ENCODE assay signal across 13 mouse cellular contexts in the genomic region with DNA sequence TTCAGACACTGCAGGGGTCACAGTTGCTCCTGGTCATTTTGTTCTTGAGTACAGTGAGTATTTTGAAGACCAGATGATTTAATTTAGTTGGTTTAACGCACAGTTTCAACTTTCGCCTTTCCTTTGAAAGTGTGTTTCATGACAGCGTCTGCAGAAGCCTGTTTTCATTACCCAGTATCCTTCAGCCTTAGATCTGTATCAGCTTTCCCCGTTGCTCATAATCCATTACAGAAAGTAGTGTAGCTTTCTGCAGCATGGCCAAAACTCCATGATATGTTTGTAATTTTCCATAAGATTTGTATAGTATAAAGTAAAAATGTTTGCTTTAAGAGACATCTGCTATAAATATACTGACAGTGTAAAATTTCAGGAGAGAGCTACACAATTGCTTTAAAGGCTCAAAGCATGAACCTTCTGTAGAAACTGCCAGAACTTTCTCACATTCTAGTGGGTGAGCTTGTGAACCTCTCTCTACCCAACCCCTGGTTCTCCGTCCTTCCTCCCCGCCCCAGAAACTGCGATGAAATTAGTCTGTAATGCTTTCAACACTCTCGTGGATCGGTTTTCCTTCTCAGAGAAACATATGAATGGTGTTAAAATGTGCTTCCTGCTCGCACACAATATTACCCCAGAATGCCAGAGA.
DNase-seq lines count a peak whose midpoint lies in the region; ATAC-seq lines count a peak whose summit lies in the region.
"Had no signal": no experiment of that assay in that cellular context is flagged by ENCODE, and none has a peak within 500 bp of the region (broad histone marks: within the 10 kb centered on the region; RNA-seq: fewer than 3 reads in every experiment).

No protein-coding gene starts in this region.

- H3K27me3 ChIP-seq in liver, embryonic 15.5 days, result no peaks in the 10 kb centered on the region
- no peaks in the 10 kb centered on the region for H3K27me3 ChIP-seq in liver, embryonic 12.5 days (replicated peaks)
- no peaks in the 10 kb centered on the region for H3K27me3 ChIP-seq in embryonic facial prominence, embryonic 12.5 days
- H3K27me3 ChIP-seq: forebrain, embryonic 13.5 days had no signal

- H3K9me3 ChIP-seq in liver, embryonic 15.5 days (replicated peaks), result no peaks in the 10 kb centered on the region
- no peaks in the 10 kb centered on the region for H3K9me3 ChIP-seq in liver, embryonic 12.5 days (replicated peaks)
- H3K9me3 ChIP-seq in embryonic facial prominence, embryonic 12.5 days, result no peaks in the 10 kb centered on the region
- H3K9me3 ChIP-seq: forebrain, embryonic 13.5 days; heart, embryonic 10.5 days had no signal

- H3K36me3 ChIP-seq in liver, embryonic 15.5 days (replicated peaks), result no peaks in the 10 kb centered on the region
- no peaks in the 10 kb centered on the region for H3K36me3 ChIP-seq in liver, embryonic 12.5 days
- H3K36me3 ChIP-seq in embryonic facial prominence, embryonic 12.5 days, result no peaks in the 10 kb centered on the region
- H3K36me3 ChIP-seq: heart, embryonic 10.5 days had no signal

- no peaks in the 10 kb centered on the region for H3K4me1 ChIP-seq in liver, embryonic 15.5 days (replicated peaks)
- no peaks in the 10 kb centered on the region for H3K4me1 ChIP-seq in liver, embryonic 12.5 days
- H3K4me1 ChIP-seq in brown adipose tissue, adult 24 weeks (ENCODE audit: control insufficient read depth, insufficient read depth, insufficient read length, low read length), result peaks cover 4% of the 10 kb centered on the region; the same call in 1 of the 2 replicates
- peaks cover 12% of the 10 kb centered on the region for H3K4me1 ChIP-seq in embryonic facial prominence, embryonic 12.5 days
- H3K4me1 ChIP-seq: forebrain, embryonic 13.5 days; heart, embryonic 10.5 days had no signal

- no peak for ATAC-seq in liver, embryonic 15.5 days (ENCODE audit: insufficient read depth)
- no peak for ATAC-seq in liver, embryonic 12.5 days
- peak; percentile 22; the same call in 1 of the 2 replicates for ATAC-seq in embryonic facial prominence, embryonic 12.5 days (ENCODE audit: insufficient number of reproducible peaks, insufficient read depth, low FRiP score, low TSS enrichment)
- ATAC-seq in megakaryocyte progenitor cell, adult 5-6 weeks (replicated peaks; ENCODE audit: poor library complexity), result peak; percentile 17; the same call in 1 of the 2 replicates
- ATAC-seq: forebrain, embryonic 13.5 days; hindbrain, postnatal 0 days had no signal

- DNase-seq in adipocyte (ENCODE audit: low spot score), result no peak
- no peak for DNase-seq in spleen, adult 18-20 months
- DNase-seq: adrenal gland, postnatal 14 days; gastrocnemius, postnatal 14 days; kidney, postnatal 36 days had no signal

- no peak overlapping the region for H3K4me3 ChIP-seq in liver, embryonic 15.5 days (replicated peaks)
- H3K4me3 ChIP-seq in liver, embryonic 12.5 days, result no peak overlapping the region
- peak overlapping the region; percentile 39 for H3K4me3 ChIP-seq in brown adipose tissue, adult 24 weeks (ENCODE audit: insufficient read depth, low read depth, low read length)
- no peak overlapping the region for H3K4me3 ChIP-seq in embryonic facial prominence, embryonic 12.5 days
- H3K4me3 ChIP-seq: forebrain, embryonic 13.5 days; heart, embryonic 10.5 days had no signal

- 55% methylated on average over 10 of the region's 10 CpGs for WGBS in liver, embryonic 15.5 days (ENCODE audit: insufficient replicate concordance)
- 68% methylated on average over 10 of the region's 10 CpGs for WGBS in liver, embryonic 12.5 days (ENCODE audit: insufficient replicate concordance)
- 17% methylated on average over 10 of the region's 10 CpGs for WGBS in embryonic facial prominence, embryonic 12.5 days

- peak overlapping the region; percentile 8; the same call in 1 of the 2 replicates for H3K4me2 ChIP-seq in liver, embryonic 15.5 days
- no peak overlapping the region for H3K4me2 ChIP-seq in liver, embryonic 12.5 days
- H3K4me2 ChIP-seq in embryonic facial prominence, embryonic 12.5 days (replicated peaks), result no peak overlapping the region; the same call in 1 of the 2 replicates
- H3K4me2 ChIP-seq: forebrain, embryonic 13.5 days had no signal

- H3K27ac ChIP-seq in liver, embryonic 15.5 days (replicated peaks), result no peak overlapping the region
- no peak overlapping the region for H3K27ac ChIP-seq in liver, embryonic 12.5 days
- peak overlapping the region; percentile 70; the same call in 1 of the 2 replicates for H3K27ac ChIP-seq in brown adipose tissue, adult 24 weeks (replicated peaks; ENCODE audit: low read depth, low read length)
- 0 out of 2 replicates have a peak overlapping the region, but pooled peaks have one; percentile 78 for H3K27ac ChIP-seq in embryonic facial prominence, embryonic 12.5 days
- H3K27ac ChIP-seq: forebrain, embryonic 13.5 days; heart, embryonic 10.5 days; hindbrain, postnatal 0 days had no signal

- H3K9ac ChIP-seq in liver, embryonic 15.5 days, result no peak overlapping the region
- no peak overlapping the region for H3K9ac ChIP-seq in liver, embryonic 12.5 days
- H3K9ac ChIP-seq in embryonic facial prominence, embryonic 12.5 days, result no peak overlapping the region
- H3K9ac ChIP-seq: forebrain, embryonic 13.5 days had no signal

Comparison
In these comparisons a context has a peak if more than half of its experiments do, and no peak if none do; other contexts are left out.
1. ATAC-seq: peak in embryonic facial prominence, embryonic 12.5 days (single experiment) and megakaryocyte progenitor cell, adult 5-6 weeks (single experiment); none in liver, embryonic 15.5 days (single experiment) and liver, embryonic 12.5 days (single experiment).
2. H3K27ac ChIP-seq: peak in brown adipose tissue, adult 24 weeks (single experiment) and embryonic facial prominence, embryonic 12.5 days (single experiment); none in liver, embryonic 15.5 days (single experiment) and liver, embryonic 12.5 days (single experiment).